Mouse (Mus musculus): ENCODE data around the gene Tpd52l1. TPM values are rescaled to one million over a fixed set of nuclear protein-coding genes. Genes with fewer than 3 reads are reported as not detected.
A peak's percentile ranks its signal among the peaks of the same experiment; 100 is the strongest.

Tpd52l1 gene
- 33.7 and 34.3 TPM in 2 replicates for polyA plus RNA-seq (2014; fragmentation: Nextera tagmentation; extraction: Ambion mirVana)

DNA sequence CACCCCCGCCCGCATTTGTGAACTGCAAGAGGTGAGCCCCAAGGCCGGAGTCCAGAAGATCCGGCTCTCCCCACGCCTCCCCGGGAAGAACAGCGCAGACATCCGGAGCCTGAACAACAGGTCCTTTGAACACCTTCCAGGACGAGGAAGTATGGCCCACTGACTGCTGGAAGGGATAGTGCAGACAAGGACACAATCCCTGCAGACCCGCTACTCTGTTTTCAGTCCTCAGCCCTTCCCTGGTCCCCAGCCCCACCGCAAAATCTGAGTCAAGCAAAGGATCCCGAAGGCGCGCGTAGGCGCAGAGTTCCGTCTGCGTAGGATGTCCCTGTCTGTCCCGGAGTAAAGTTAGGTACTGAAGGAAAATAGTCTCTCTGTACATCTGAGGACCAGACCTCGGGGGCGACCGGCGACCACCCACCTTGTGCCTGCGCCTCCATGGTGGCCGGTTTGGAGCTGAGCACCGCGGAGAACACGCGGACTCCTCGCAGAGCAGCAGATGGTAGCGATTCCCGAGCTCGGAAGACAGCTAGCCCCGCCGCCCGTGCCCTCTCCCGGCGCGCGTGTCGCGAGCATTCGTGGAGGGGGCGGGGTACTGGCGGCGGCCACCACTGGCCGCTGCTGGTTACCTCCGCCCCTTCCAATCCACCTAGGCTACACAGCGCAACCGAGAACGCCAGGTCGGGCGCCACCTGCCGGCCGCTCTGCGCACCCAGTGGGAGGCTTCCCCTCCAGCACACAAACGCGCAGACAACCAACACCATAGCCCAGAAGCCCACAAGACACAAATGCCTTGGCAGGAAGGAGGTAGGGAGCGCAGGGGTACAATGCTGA is at the start of gene Tpd52l1:
Tpd52l1 (minus strand) TSS at position 668 of the 834 bp plus-strand sequence.
- H3K27ac ChIP-seq (ENCODE audit: low read depth, low read length): no peak within 1 kb of the TSS
- no peaks in the 10 kb centered on the region for H3K9me3 ChIP-seq (ENCODE audit: control insufficient read depth, low read length)
- 2% methylated on average over 59 of the region's 59 CpGs for WGBS
- ATAC-seq (ENCODE audit: low FRiP score) (peak; percentile 100), DNase-seq (ENCODE audit: low spot score, missing footprints) (peak; percentile 99)
- peak within 1 kb of the TSS; percentile 58 for H3K4me3 ChIP-seq (ENCODE audit: low read depth, low read length)
- peak within 1 kb of the TSS; percentile 74 for H3K4me2 ChIP-seq
- H3K9ac ChIP-seq (ENCODE audit: low read length): peak within 1 kb of the TSS; percentile 61
- no peaks in the 10 kb centered on the region for H3K36me3 ChIP-seq (ENCODE audit: control insufficient read depth, insufficient read depth, low read length)
- H3K4me1 ChIP-seq (ENCODE audit: control insufficient read depth, insufficient read depth, low read length): 0 out of 2 replicates have a peak, but pooled peaks cover 2% of the 10 kb centered on the region
- no peaks in the 10 kb centered on the region for H3K27me3 ChIP-seq (ENCODE audit: control insufficient read depth, insufficient read depth, low read length)

DNA sequence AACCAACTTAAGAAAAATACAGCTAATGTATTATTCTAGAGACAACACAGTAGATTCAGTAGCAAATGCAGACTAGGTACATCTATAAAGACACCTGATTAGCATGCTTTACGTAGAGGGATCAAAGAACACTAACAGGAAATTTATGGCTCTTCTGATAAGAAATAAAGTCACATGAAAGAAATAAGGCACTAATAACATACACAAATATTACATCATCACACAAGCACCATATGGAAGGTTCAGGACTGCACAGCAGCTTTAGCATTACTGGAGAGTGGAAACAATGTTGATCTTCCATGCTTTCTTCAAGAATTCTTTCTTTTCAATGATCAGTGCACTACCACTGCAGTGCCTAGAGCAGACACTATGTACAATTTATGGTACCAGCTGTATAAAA is 48.5 kb upstream of the Tpd52l1 start:
- no peak overlapping the region for H3K4me2 ChIP-seq
- H3K4me3 ChIP-seq (ENCODE audit: low read depth, low read length): no peak overlapping the region
- H3K9ac ChIP-seq (ENCODE audit: low read length): no peak overlapping the region
- no peaks in the 10 kb centered on the region for H3K9me3 ChIP-seq (ENCODE audit: control insufficient read depth, low read length)
- DNase-seq (ENCODE audit: low spot score, missing footprints): no peak
- 88% methylated on average over 1 of the region's 1 CpGs for WGBS
- H3K4me1 ChIP-seq (ENCODE audit: control insufficient read depth, insufficient read depth, low read length): no peaks in the 10 kb centered on the region
- H3K36me3 ChIP-seq (ENCODE audit: control insufficient read depth, insufficient read depth, low read length): no peaks in the 10 kb centered on the region
- ATAC-seq (ENCODE audit: low FRiP score): no peak
- no peak overlapping the region for H3K27ac ChIP-seq (ENCODE audit: low read depth, low read length)
- H3K27me3 ChIP-seq (ENCODE audit: control insufficient read depth, insufficient read depth, low read length): no peaks in the 10 kb centered on the region

DNA sequence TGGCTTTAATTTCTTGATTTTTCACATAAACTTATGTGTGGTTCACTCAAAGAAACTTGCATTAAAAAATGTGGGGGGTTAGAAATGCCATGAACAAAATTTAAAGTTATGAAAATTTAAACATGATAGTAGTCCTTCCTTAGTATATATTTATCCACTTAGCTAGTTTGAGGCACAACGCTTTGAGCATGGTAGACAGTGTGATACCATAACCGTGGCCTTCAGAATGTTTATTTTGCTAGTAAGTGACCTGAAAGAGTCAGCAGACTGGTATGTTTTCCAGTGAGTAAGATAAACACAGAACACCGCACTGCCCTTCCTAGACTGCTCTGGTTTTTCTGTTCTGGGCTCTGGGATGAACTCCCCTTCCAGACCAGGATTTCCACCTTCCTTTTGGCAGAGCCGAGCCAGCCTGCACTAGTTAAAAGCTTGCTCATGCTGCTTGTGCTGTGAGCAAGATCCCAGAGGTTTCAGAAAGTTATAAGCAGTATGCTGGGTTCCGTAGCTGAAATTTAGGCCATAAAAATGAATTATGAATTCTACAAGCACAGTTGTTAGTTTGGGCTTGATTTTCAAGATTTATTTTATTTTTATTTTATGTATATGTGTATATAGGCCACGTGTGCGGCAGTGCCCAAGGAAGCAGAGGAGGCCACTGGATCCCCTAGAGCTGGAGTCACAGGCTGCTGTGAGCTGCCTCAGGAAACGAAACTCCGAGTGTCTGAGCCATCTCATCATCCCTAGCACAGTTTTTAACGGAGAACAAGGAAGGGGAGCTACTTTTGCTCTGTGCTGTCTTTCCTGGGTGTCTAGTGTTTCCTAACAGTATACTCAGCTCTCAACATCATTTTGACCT is 21.5 kb upstream of the Tpd52l1 start:
- Histone ChIP-seq H3K4me3 (ENCODE audit: low read depth, low read length) (no peak overlapping the region), H3K27ac (ENCODE audit: low read depth, low read length) (no peak overlapping the region), H3K9me3 (ENCODE audit: control insufficient read depth, low read length) (no peaks in the 10 kb centered on the region), H3K27me3 (ENCODE audit: control insufficient read depth, insufficient read depth, low read length) (no peaks in the 10 kb centered on the region), H3K4me2 (no peak overlapping the region), H3K36me3 (ENCODE audit: control insufficient read depth, insufficient read depth, low read length) (no peaks in the 10 kb centered on the region), H3K4me1 (ENCODE audit: control insufficient read depth, insufficient read depth, low read length) (no peaks in the 10 kb centered on the region), H3K9ac (ENCODE audit: low read length) (no peak overlapping the region)
- no peak for ATAC-seq (ENCODE audit: low FRiP score)
- no peak for DNase-seq (ENCODE audit: low spot score, missing footprints)
- 79% methylated on average over 10 of the region's 10 CpGs for WGBS

DNA sequence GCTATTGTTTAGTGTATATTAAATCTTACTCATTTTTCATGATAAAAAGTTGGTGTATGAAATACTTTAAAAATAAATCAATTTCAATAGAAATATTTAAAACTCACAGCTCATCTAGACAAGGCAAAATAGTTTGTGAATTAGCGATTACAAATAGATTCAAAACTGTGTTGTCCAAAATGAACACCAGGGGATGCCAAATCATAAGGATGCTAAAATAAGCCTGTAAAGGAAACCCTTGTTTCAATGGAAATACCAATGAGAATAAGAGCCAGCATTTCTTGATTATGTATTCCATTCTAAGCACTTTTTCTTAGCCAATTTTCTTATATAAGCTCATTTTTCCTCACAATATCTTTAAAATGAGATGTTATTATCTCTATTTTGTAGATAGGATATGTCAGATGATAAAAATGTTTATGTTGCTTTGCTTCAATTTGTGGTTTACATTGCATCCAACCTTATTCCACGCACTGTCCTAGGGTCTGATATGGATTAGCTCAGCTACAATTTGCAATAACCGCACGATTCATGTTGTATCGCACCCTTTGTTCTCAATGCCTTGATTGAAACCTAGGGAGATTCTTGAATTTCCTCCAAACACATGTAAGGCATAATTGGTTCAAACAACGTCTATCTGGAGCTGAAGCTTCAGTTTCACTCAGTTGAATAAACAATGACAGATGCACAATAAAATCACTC is 20.2 kb upstream of the Tpd52l1 start:
- H3K36me3 ChIP-seq (ENCODE audit: control insufficient read depth, insufficient read depth, low read length): no peaks in the 10 kb centered on the region
- H3K4me2 ChIP-seq: no peak overlapping the region
- 89% methylated on average over 6 of the region's 6 CpGs for WGBS
- H3K4me3 ChIP-seq (ENCODE audit: low read depth, low read length): no peak overlapping the region
- no peaks in the 10 kb centered on the region for H3K27me3 ChIP-seq (ENCODE audit: control insufficient read depth, insufficient read depth, low read length)
- DNase-seq (ENCODE audit: low spot score, missing footprints): peak; percentile 69
- ATAC-seq (ENCODE audit: low FRiP score): no peak
- no peaks in the 10 kb centered on the region for H3K9me3 ChIP-seq (ENCODE audit: control insufficient read depth, low read length)
- no peaks in the 10 kb centered on the region for H3K4me1 ChIP-seq (ENCODE audit: control insufficient read depth, insufficient read depth, low read length)
- H3K9ac ChIP-seq (ENCODE audit: low read length): no peak overlapping the region
- no peak overlapping the region for H3K27ac ChIP-seq (ENCODE audit: low read depth, low read length)

DNA sequence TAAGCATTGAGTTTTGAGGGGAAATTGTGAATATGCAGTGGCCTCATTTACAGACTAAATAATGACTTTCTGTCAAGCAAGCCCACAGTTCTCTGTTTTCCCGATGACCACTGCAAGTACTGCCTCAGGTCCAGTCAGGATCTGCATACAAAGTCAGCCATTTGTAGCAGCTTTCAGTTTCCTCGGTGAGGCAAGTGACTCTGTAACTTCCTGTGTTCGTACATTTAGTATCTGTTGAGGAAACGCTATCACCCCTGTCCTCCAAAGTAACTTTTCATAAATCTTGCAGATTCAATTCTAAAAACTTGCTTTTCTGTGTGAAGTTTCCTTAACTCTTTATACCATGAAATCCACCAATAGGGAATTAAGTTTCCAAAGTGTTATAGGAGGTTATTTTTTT is 19.7 kb upstream of the Tpd52l1 start:
- Histone ChIP-seq H3K36me3 (ENCODE audit: control insufficient read depth, insufficient read depth, low read length) (no peaks in the 10 kb centered on the region), H3K27ac (ENCODE audit: low read depth, low read length) (no peak overlapping the region), H3K4me3 (ENCODE audit: low read depth, low read length) (no peak overlapping the region), H3K27me3 (ENCODE audit: control insufficient read depth, insufficient read depth, low read length) (no peaks in the 10 kb centered on the region), H3K9ac (ENCODE audit: low read length) (no peak overlapping the region), H3K4me2 (no peak overlapping the region), H3K9me3 (ENCODE audit: control insufficient read depth, low read length) (no peaks in the 10 kb centered on the region), H3K4me1 (ENCODE audit: control insufficient read depth, insufficient read depth, low read length) (no peaks in the 10 kb centered on the region)
- WGBS: 88% methylated on average over 4 of the region's 4 CpGs
- ATAC-seq (ENCODE audit: low FRiP score): no peak
- peak; percentile 76 for DNase-seq (ENCODE audit: low spot score, missing footprints)

DNA sequence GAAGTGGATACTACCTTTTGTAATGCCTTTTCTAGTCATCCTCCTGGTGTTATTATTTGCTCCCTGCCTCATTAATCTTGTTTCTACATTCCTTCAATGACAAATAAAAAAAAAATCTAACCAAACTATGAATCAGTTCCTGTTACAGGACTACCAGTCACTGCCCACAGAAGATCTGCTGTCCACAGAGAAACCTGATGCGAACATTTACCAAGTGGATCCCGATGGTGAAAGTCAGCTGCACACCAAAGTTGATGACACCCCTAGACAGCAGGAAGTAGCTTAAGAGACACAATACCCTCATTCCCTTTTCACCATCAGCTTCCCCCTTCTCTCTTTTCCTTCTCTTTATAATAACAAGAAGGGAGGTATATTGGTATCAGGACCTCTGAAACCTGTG is 17.3 kb upstream of the Tpd52l1 start:
- 94% methylated on average over 2 of the region's 2 CpGs for WGBS
- no peak overlapping the region for H3K4me2 ChIP-seq

DNA sequence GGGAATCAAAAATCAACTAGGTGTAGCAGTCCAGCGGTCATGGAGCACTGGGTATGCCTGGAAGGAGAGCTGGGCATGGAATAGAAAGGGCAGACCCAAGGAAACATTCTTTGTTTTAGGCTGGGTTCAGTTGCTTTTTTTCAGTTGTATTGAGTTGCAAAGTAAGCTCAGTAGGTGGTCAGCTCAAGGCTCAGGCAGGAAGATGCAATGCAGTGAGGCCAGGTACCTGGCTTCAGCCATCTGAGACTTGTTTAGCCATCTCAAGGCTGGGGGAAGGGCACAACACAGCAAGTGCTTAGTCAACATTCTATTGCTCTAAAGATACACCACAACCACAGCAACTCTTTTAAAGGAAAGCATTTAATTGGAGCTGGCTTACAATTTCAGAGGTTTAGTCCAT is 11.0 kb upstream of the Tpd52l1 start:
- WGBS: 36% methylated on average over 1 of the region's 1 CpGs
- H3K4me3 ChIP-seq (ENCODE audit: low read depth, low read length): no peak overlapping the region
- no peaks in the 10 kb centered on the region for H3K27me3 ChIP-seq (ENCODE audit: control insufficient read depth, insufficient read depth, low read length)
- DNase-seq (ENCODE audit: low spot score, missing footprints) (no peak), ATAC-seq (ENCODE audit: low FRiP score) (no peak)
- no peak overlapping the region for H3K27ac ChIP-seq (ENCODE audit: low read depth, low read length)
- no peaks in the 10 kb centered on the region for H3K9me3 ChIP-seq (ENCODE audit: control insufficient read depth, low read length)
- H3K36me3 ChIP-seq (ENCODE audit: control insufficient read depth, insufficient read depth, low read length): no peaks in the 10 kb centered on the region
- H3K4me1 ChIP-seq (ENCODE audit: control insufficient read depth, insufficient read depth, low read length): no peaks in the 10 kb centered on the region
- H3K9ac ChIP-seq (ENCODE audit: low read length): no peak overlapping the region
- no peak overlapping the region for H3K4me2 ChIP-seq

More for the DNA sequence above, 17.3 kb upstream of the Tpd52l1 start:
- DNase-seq (ENCODE audit: low spot score, missing footprints) (no peak), ATAC-seq (ENCODE audit: low FRiP score) (no peak)
- Histone ChIP-seq H3K36me3 (ENCODE audit: control insufficient read depth, insufficient read depth, low read length) (no peaks in the 10 kb centered on the region), H3K9me3 (ENCODE audit: control insufficient read depth, low read length) (no peaks in the 10 kb centered on the region), H3K9ac (ENCODE audit: low read length) (no peak overlapping the region), H3K4me1 (ENCODE audit: control insufficient read depth, insufficient read depth, low read length) (no peaks in the 10 kb centered on the region), H3K27me3 (ENCODE audit: control insufficient read depth, insufficient read depth, low read length) (no peaks in the 10 kb centered on the region), H3K4me3 (ENCODE audit: low read depth, low read length) (no peak overlapping the region), H3K27ac (ENCODE audit: low read depth, low read length) (no peak overlapping the region)

DNA sequence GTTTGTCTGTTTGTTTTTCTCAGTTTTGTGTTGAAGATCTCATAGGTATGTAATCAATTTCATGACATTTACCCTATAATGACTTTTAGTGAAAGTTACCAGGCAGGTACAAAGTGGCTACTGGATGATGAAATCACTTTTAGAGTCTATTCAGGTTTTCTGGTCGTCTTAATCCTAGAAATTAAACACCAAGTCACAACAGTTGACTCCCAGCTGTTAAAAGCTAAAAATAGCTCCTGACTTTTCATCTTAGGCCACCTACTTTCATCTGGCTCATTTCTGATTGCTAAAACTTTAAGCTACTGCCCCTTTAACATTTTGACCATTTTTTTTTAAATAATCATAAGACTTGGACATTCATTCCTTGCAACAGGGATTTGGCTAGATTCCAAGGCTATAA is 1.3 kb upstream of the Tpd52l1 start:
- 48% methylated on average over 1 of the region's 1 CpGs for WGBS
- Histone ChIP-seq H3K27me3 (ENCODE audit: control insufficient read depth, insufficient read depth, low read length) (no peaks in the 10 kb centered on the region), H3K4me3 (ENCODE audit: low read depth, low read length) (no peak overlapping the region), H3K9me3 (ENCODE audit: control insufficient read depth, low read length) (no peaks in the 10 kb centered on the region), H3K9ac (ENCODE audit: low read length) (no peak overlapping the region), H3K27ac (ENCODE audit: low read depth, low read length) (no peak overlapping the region), H3K36me3 (ENCODE audit: control insufficient read depth, insufficient read depth, low read length) (no peaks in the 10 kb centered on the region), H3K4me1 (ENCODE audit: control insufficient read depth, insufficient read depth, low read length) (0 out of 2 replicates have a peak, but pooled peaks cover 2% of the 10 kb centered on the region), H3K4me2 (no peak overlapping the region)
- DNase-seq (ENCODE audit: low spot score, missing footprints): no peak
- ATAC-seq (ENCODE audit: low FRiP score): no peak

Data from midbrain, embryonic 11.5 days (tissue).